Mouse (Mus musculus) MEL (cell line): ENCODE results near the gene Olfr1366. TPM values are rescaled to one million over a fixed set of nuclear protein-coding genes. Genes with fewer than 3 reads are reported as not detected.
A peak's percentile ranks its signal among the peaks of the same experiment; 100 is the strongest.
"Not testable (repeated sequence)": the region's sequence is repeated elsewhere in the genome, so short reads cannot be mapped to it uniquely, and the experiment has no call there.

ENCODE experiments used
- DNase-seq: peaks from one replicate; pipeline ENCODE4 v3.0.0; 2011; ENCODE audit warnings: low read depth, low spot score
- H3K27ac ChIP-seq: 2 replicates; pipeline ENCODE4 v1.5.1; 2012; ENCODE audit warnings: low read depth, mild to moderate bottlenecking, control low read depth, low read length, moderate library complexity; ENCODE audit not compliant: control insufficient read depth
- H3K27me3 ChIP-seq, 2 experiments: fragments of 150-350 bp in 1 of 2; sonication (generic) in 1 of 2; 2 replicates each; pipeline ENCODE4 v1.6.1; 2012; ENCODE audit warnings: low read length in 2 of 2, mild to moderate bottlenecking in 2 of 2, improper control_type of control experiment in 1 of 2, moderate library complexity in 1 of 2; ENCODE audit not compliant: insufficient read depth in 2 of 2, control insufficient read depth in 1 of 2
- H3K36me3 ChIP-seq, 2 experiments: 2 replicates each; pipeline ENCODE4 v1.6.1; 2012 to 2014; ENCODE audit warnings: low read length in 2 of 2, improper control_type of control experiment in 1 of 2, inconsistent platforms in 1 of 2, mild to moderate bottlenecking in 1 of 2; ENCODE audit not compliant: insufficient read depth in 2 of 2, control insufficient read depth in 1 of 2
- H3K4me1 ChIP-seq, 2 experiments: fragments of 150-350 bp in 1 of 2; sonication (generic) in 1 of 2; 2 replicates each; pipeline ENCODE4 v1.6.1; 2012; ENCODE audit warnings: low read length in 2 of 2, improper control_type of control experiment in 1 of 2, mild to moderate bottlenecking in 1 of 2; ENCODE audit not compliant: insufficient read depth in 2 of 2, control insufficient read depth in 1 of 2
- H3K4me3 ChIP-seq, 2 experiments: fragments of 150-350 bp in 1 of 2; sonication (generic) in 1 of 2; 2 replicates each; pipeline ENCODE4 v1.5.1; 2012; ENCODE audit warnings: low read depth in 2 of 2, low read length in 2 of 2, mild to moderate bottlenecking in 2 of 2, moderate library complexity in 2 of 2, control low read depth in 1 of 2, improper control_type of control experiment in 1 of 2; ENCODE audit not compliant: control insufficient read depth in 1 of 2, insufficient read depth in 1 of 2
- H3K79me2 ChIP-seq: 2 replicates; pipeline ENCODE4 v1.6.1; 2012; ENCODE audit warnings: mild to moderate bottlenecking, low read length, moderate library complexity; ENCODE audit not compliant: control insufficient read depth, poor library complexity, insufficient read depth
- H3K9ac ChIP-seq: 2 replicates; pipeline ENCODE4 v1.6.1; 2012; ENCODE audit warnings: low read depth, mild to moderate bottlenecking, control low read depth, low read length, moderate library complexity; ENCODE audit not compliant: control insufficient read depth, poor library complexity, severe bottlenecking
- H3K9me3 ChIP-seq: fragments of 150-350 bp; sonication (generic); replicated peaks from 2 replicates; pipeline ENCODE4 v1.6.1; 2012; ENCODE audit warnings: mild to moderate bottlenecking, low read length, improper control_type of control experiment, moderate library complexity; ENCODE audit not compliant: insufficient read depth
- CTCF ChIP-seq, 3 experiments: IDR thresholded peaks in 2 of 3; conservative IDR thresholded peaks in 1 of 3; 2 replicates each; pipeline ENCODE4 v1.5.1; 2011 to 2012; ENCODE audit warnings: low read length in 3 of 3, low read depth in 2 of 3, mild to moderate bottlenecking in 2 of 3, improper control_type of control experiment in 1 of 3, inconsistent platforms in 1 of 3, mixed read lengths in 1 of 3, moderate library complexity in 1 of 3; ENCODE audit not compliant: control insufficient read depth in 1 of 3, insufficient read depth in 1 of 3, poor library complexity in 1 of 3, severe bottlenecking in 1 of 3
- ETS1 ChIP-seq: IDR thresholded peaks from 2 replicates; pipeline ENCODE4 v1.6.1; 2012; ENCODE audit warnings: low read depth, mild to moderate bottlenecking, inconsistent platforms, low read length, improper control_type of control experiment, moderate library complexity
- GATA1 ChIP-seq: IDR thresholded peaks from 2 replicates; pipeline ENCODE4 v1.6.1; 2011; ENCODE audit warnings: low read depth, low read length, improper control_type of control experiment
- HCFC1 ChIP-seq: IDR thresholded peaks from 2 replicates; pipeline ENCODE4 v1.6.1; 2012; ENCODE audit warnings: low read depth, mild to moderate bottlenecking, inconsistent platforms, low read length, improper control_type of control experiment, moderate library complexity
- JUND ChIP-seq: IDR thresholded peaks from 2 replicates; pipeline ENCODE4 v1.6.1; 2011; ENCODE audit warnings: low read depth, mild to moderate bottlenecking, improper control_type of control experiment, low read length
- MAX ChIP-seq: IDR thresholded peaks from 2 replicates; pipeline ENCODE4 v1.6.1; 2011; ENCODE audit warnings: low read length, improper control_type of control experiment
- MAZ ChIP-seq: IDR thresholded peaks from 2 replicates; pipeline ENCODE4 v1.6.1; 2012; ENCODE audit warnings: low read depth, mild to moderate bottlenecking, inconsistent platforms, low read length, improper control_type of control experiment
- MYB ChIP-seq: IDR thresholded peaks from 2 replicates; pipeline ENCODE4 v1.6.1; 2011; ENCODE audit warnings: mild to moderate bottlenecking, low read depth, low read length, improper control_type of control experiment
- MYC ChIP-seq: IDR thresholded peaks from 2 replicates; pipeline ENCODE4 v1.6.1; 2011; ENCODE audit warnings: low read depth, mild to moderate bottlenecking, low read length, improper control_type of control experiment, moderate library complexity
- NELFE ChIP-seq: IDR thresholded peaks from 2 replicates; pipeline ENCODE4 v1.6.1; 2011; ENCODE audit warnings: low read depth, low read length, improper control_type of control experiment
- SIN3A ChIP-seq: IDR thresholded peaks from 2 replicates; pipeline ENCODE4 v1.6.1; 2012; ENCODE audit warnings: low read length, improper control_type of control experiment, inconsistent platforms
- TAL1 ChIP-seq: IDR thresholded peaks from 2 replicates; pipeline ENCODE4 v1.6.1; 2012; ENCODE audit warnings: mild to moderate bottlenecking, inconsistent platforms, low read length, moderate library complexity, mixed read lengths
- USF1 ChIP-seq: IDR thresholded peaks from 2 replicates; pipeline ENCODE4 v1.6.1; 2014; ENCODE audit warnings: low read depth, mild to moderate bottlenecking, inconsistent platforms, low read length, improper control_type of control experiment, moderate library complexity
- ZC3H11A ChIP-seq: IDR thresholded peaks from 2 replicates; pipeline ENCODE4 v1.6.1; 2012; ENCODE audit warnings: low read depth, mild to moderate bottlenecking, inconsistent platforms, low read length, improper control_type of control experiment
- ZNF384 ChIP-seq: IDR thresholded peaks from 2 replicates; pipeline ENCODE4 v1.6.1; 2012; ENCODE audit warnings: low read depth, mild to moderate bottlenecking, inconsistent platforms, low read length, improper control_type of control experiment
- polyA plus RNA-seq, 2 experiments: library from polyadenylated mRNA; stranded (reverse) in 1 of 2; unstranded in 1 of 2; fragments of >175 nt in 1 of 2; fragments of >200 nt in 1 of 2; gene quantifications; 2 replicates each; pipeline versions ENCODE4 v1.2.1 to v1.2.4; 2012; ENCODE audit warnings: low replicate concordance in 2 of 2, low read depth in 1 of 2; ENCODE audit not compliant: insufficient read length in 2 of 2, insufficient read depth in 1 of 2, missing spikeins in 1 of 2
- total RNA-seq: library from RNA; depleted of rRNA; stranded (reverse); fragments of 300-350 nt; gene quantifications from 2 replicates; pipeline ENCODE4 v1.2.3, GENCODE M21; 2012

Olfr1366 gene
- total and polyA plus RNA-seq, 3 experiments = 0.04 TPM; not detected in 2

DNA sequence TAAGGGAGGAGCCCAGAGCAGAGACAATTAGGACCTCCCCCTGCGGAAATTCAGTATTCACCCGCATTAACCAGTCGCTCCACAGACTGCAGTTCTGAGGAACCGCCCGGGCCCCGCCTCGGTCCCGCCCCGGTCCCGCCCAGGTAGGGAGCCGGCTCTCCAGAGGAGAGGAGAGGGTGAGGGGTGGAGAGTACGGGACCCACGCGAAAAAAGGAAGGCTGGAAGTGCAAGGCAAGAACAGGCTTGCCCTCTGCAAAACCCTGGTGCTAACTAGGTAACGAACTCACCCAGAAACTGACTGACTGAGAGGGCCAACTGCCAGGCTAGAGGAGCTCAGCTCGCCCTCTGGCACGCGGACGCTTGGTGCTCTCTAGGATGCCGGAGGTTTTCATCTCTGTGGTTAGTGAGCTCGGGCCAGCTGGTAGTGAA is 36.4 kb downstream of the Olfr1366 start (continued):
- peak; percentile 88 for TF ChIP-seq MAX
- TF ChIP-seq CTCF (IDR thresholded peaks at IDR 0.05 in 2 of 3, conservative IDR thresholded peaks at IDR 0.05 in 1 of 3; ENCODE audit: control insufficient read depth in 1 of 3, insufficient read depth in 1 of 3, low read depth in 2 of 3, low read length in 3 of 3, poor library complexity in 1 of 3, severe bottlenecking in 1 of 3) = no peak

DNA sequence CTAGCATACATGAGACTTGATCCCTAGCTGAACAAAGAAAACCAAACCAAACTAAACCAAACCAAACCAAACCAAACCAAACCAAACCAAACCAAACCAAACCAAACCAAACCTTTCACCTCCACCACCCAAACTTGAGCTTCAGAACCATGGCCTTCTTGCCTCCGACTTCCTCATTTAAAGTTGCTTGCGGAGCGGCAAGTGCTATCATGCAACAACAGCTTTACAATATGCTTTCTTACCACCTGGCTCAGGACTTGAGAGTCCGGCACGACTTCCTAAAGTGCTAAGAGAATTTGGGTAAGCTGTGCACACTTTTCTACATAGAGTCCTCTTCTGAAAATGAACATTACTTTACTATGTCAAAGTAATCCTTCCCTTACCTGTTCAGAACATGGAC is 40.3 kb downstream of the Olfr1366 start:
- no peak overlapping the region for H3K27ac ChIP-seq
- TF ChIP-seq HCFC1 = no peak
- TF ChIP-seq TAL1 = peak; percentile 15; the same call in 1 of the 2 replicates
- TF ChIP-seq, all 39 proteins: peak for 1
- H3K4me3 ChIP-seq = no peak overlapping the region
- peaks cover 0 to 2% of the 10 kb centered on the region in 2 experiments; a peak in 1 of 4 replicates for H3K27me3 ChIP-seq
- H3K9me3 ChIP-seq = no peaks in the 10 kb centered on the region
- peaks cover 0 to 5% of the 10 kb centered on the region in 2 experiments; a peak in 2 of 4 replicates for H3K36me3 ChIP-seq
- peak; percentile 57 for DNase-seq
- no peaks in the 10 kb centered on the region; the same call in 1 of the 2 replicates for H3K79me2 ChIP-seq
- H3K4me1 ChIP-seq = peaks cover 0 to 3% of the 10 kb centered on the region in 2 experiments; a peak in 2 of 4 replicates
- H3K9ac ChIP-seq = no peak overlapping the region

DNA sequence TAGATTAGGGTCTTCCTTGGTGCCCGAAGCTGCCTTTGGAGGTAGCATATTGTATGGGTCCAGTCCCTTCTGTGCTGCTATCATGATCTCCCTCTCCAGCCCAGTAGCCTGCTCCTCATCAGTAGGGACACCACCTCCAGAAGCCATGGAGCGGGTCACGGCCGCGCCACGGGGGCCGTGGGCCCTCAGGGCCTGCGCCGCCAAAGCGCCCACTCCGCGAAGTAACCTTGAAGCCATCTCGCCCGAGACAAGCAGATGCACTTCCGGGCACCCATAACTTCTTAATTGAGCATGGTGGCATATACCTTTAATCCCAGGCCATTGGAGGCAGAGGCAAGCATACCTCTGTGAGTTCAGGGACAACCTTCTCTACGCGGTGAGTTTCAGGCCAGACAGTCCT is 41.4 kb downstream of the Olfr1366 start, which contains the start of gene Gm11273:
Gene Gm11273, minus strand, starts transcription at position 237 of the 400 bp plus-strand sequence.
- H3K27ac ChIP-seq, H3K9me3 ChIP-seq, DNase-seq, H3K27me3 ChIP-seq, H3K4me3 ChIP-seq, H3K4me1 ChIP-seq, H3K79me2 ChIP-seq, H3K36me3 ChIP-seq, H3K9ac ChIP-seq: not testable (repeated sequence)

DNA sequence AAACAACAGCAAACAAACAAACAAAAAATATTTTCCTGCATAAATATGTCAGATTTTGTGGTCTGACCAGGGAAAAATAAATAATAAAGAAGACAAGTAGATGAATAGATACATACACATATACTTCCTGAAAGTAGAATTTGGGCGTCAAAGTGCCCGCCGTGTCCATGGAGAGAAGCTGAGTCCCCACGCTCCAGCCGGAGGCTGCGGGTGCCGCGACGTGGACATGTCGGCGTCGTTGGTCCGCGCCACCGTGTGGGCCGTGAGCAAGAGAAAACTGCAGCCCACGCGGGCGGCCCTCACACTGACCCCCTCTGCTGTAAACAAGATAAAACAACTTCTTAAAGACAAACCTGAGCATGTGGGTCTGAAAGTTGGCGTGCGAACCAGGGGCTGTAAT is 47.5 kb downstream of the Olfr1366 start, which contains the start of gene AK157302:
Gene AK157302, plus strand, starts transcription at position 144 of the 400 bp plus-strand sequence.
- peaks cover 0 to 3% of the 10 kb centered on the region in 2 experiments; a peak in 2 of 4 replicates for H3K27me3 ChIP-seq
- DNase-seq = no peak
- no peaks in the 10 kb centered on the region for H3K4me1 ChIP-seq
- H3K9me3 ChIP-seq = no peaks in the 10 kb centered on the region
- H3K4me3 ChIP-seq = no peak within 1 kb of the TSS
- no peak within 1 kb of the TSS for H3K9ac ChIP-seq
- no peaks in the 10 kb centered on the region for H3K36me3 ChIP-seq
- H3K27ac ChIP-seq = no peak within 1 kb of the TSS
- no peak for TF ChIP-seq NELFE
- TF ChIP-seq MYC = no peak
- no peak for TF ChIP-seq JUND
- TF ChIP-seq ZNF384 = no peak
- TF ChIP-seq ZC3H11A = no peak
- TF ChIP-seq GATA1 = no peak
- TF ChIP-seq ETS1 = no peak
- no peak for TF ChIP-seq MAZ
- TF ChIP-seq TAL1 = no peak
- TF ChIP-seq MYB = no peak
- TF ChIP-seq SIN3A = no peak
- TF ChIP-seq USF1 = no peak
- no peaks in the 10 kb centered on the region for H3K79me2 ChIP-seq
